In the genomic region with DNA sequence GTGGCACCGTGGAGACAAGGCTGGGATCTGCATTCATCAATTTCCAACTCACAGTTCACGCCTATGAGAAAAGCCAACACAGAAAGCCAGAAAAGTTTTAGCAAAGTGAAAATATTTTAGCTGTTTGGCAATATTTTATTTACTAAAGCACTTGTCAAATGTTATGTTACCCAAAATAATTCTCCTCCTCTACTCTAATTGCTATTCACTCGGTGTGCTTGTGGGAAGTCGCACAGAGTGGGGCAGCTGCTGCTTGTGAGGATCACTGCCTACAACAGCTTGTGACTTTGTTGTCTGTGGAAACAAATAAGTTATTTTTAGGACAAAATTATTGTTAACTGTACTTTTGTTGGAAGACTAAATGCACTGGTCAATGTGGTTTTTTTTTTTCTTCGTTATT, we compare ENCODE assay signal across 24 mouse cellular contexts. TPM values are rescaled to one million over a fixed set of nuclear protein-coding genes. Genes with fewer than 3 reads are reported as not detected.
DNase-seq lines count a peak whose midpoint lies in the region; ATAC-seq and TF ChIP-seq lines count a peak whose summit lies in the region.
"Had no signal": no experiment of that assay in that cellular context is flagged by ENCODE, and none has a peak within 500 bp of the region (broad histone marks: within the 10 kb centered on the region; RNA-seq: fewer than 3 reads in every experiment).

No protein-coding gene starts in this region.

- H3K9ac ChIP-seq in heart, embryonic 15.5 days, result no peak overlapping the region
- H3K9ac ChIP-seq: embryonic facial prominence, embryonic 13.5 days; forebrain, embryonic 12.5 days; hindbrain, embryonic 15.5 days had no signal

- no peak for DNase-seq in gastrocnemius, adult 2 months
- no peak for DNase-seq in gastrocnemius, postnatal 14 days
- DNase-seq in heart, adult 18-20 months, result no peak
- peak; percentile 16 to 64 for DNase-seq in layer of hippocampus, adult 18-20 months (ENCODE audit: low spot score in 2 of 2)
- DNase-seq in layer of hippocampus, adult 9-10 months (ENCODE audit: low spot score), result no peak
- DNase-seq in telencephalon, adult 2 months (ENCODE audit: low read depth, low spot score), result peak; percentile 33
- no peak for DNase-seq in right cerebral cortex, postnatal 10 days (ENCODE audit: low spot score in 2 of 2)
- DNase-seq: adrenal gland, adult 8-10 months; adrenal gland, postnatal 36 days; B cell, adult 2 months; cerebellum, adult 11 months; cerebellum, adult 8-10 months; cerebellum, postnatal 25 days; gastrocnemius, postnatal 36 days; heart, adult 11 months; heart, postnatal 14 days had no signal

- H3K36me3 ChIP-seq in heart, embryonic 15.5 days, result no peaks in the 10 kb centered on the region
- H3K36me3 ChIP-seq: embryonic facial prominence, embryonic 13.5 days; forebrain, embryonic 12.5 days; G1E; hindbrain, embryonic 15.5 days had no signal

- peaks cover 6% of the 10 kb centered on the region for H3K4me1 ChIP-seq in heart, embryonic 15.5 days (replicated peaks)
- H3K4me1 ChIP-seq: embryonic facial prominence, embryonic 13.5 days; forebrain, embryonic 12.5 days; hindbrain, embryonic 15.5 days had no signal

- no peak for ATAC-seq in heart, embryonic 15.5 days (replicated peaks; ENCODE audit: insufficient number of reproducible peaks, insufficient read depth, low FRiP score, low read depth)
- ATAC-seq: CD4-positive, CD25-positive, alpha-beta regulatory T cell, adult 4 months; forebrain, embryonic 16.5 days; intestine, postnatal 0 days had no signal

- H3K4me3 ChIP-seq in gastrocnemius, adult 2 months, result no peak overlapping the region
- H3K4me3 ChIP-seq in heart, embryonic 15.5 days, result no peak overlapping the region
- H3K4me3 ChIP-seq: embryonic facial prominence, embryonic 13.5 days; forebrain, embryonic 12.5 days; hindbrain, embryonic 15.5 days had no signal

- no peaks in the 10 kb centered on the region for H3K27me3 ChIP-seq in heart, embryonic 15.5 days
- H3K27me3 ChIP-seq: embryonic facial prominence, embryonic 13.5 days; forebrain, embryonic 12.5 days; hindbrain, embryonic 15.5 days had no signal

- peak overlapping the region; percentile 63; the same call in 1 of the 2 replicates for H3K27ac ChIP-seq in gastrocnemius, adult 2 months
- peak overlapping the region; percentile 71 for H3K27ac ChIP-seq in heart, embryonic 15.5 days
- H3K27ac ChIP-seq: embryonic facial prominence, embryonic 13.5 days; forebrain, embryonic 12.5 days; hindbrain, embryonic 15.5 days had no signal

- no peak for TF ChIP-seq CTCF in gastrocnemius, adult 2 months (IDR thresholded peaks at IDR 0.05)

- 73% methylated on average over 5 of the region's 5 CpGs for WGBS in heart, embryonic 15.5 days

- intact Hi-C loops in gastrocnemius, adult 2 months (cut with DNase I), result no loop called here
- intact Hi-C loops in gastrocnemius, postnatal 14 days (cut with DNase I; ENCODE audit: low total_unique reads), result no loop called here

- no peaks in the 10 kb centered on the region for H3K9me3 ChIP-seq in heart, embryonic 15.5 days (replicated peaks)
- H3K9me3 ChIP-seq: embryonic facial prominence, embryonic 13.5 days; forebrain, embryonic 12.5 days; G1E; hindbrain, embryonic 15.5 days had no signal

- no peak overlapping the region for H3K4me2 ChIP-seq in heart, embryonic 15.5 days
- H3K4me2 ChIP-seq: embryonic facial prominence, embryonic 13.5 days; forebrain, embryonic 12.5 days; hindbrain, embryonic 15.5 days had no signal

RNA-seq across cellular contexts. Expression of a gene that starts 48.6 kb away (rescaled TPM):
- total RNA-seq in gastrocnemius, adult 2 months (2021), result not detected
- not detected for total RNA-seq in gastrocnemius, postnatal 14 days (2021)
- 0.04 and 0.09 TPM in 2 replicates for polyA plus RNA-seq in heart, embryonic 15.5 days (2015; fragmentation: Nextera tagmentation; extraction: Ambion mirVana)
- under 1 TPM; 0.42 to 0.51 TPM for total RNA-seq in heart, adult 18-20 months (2021)
- total RNA-seq in layer of hippocampus, adult 18-20 months (2021), result under 1 TPM; 0.56 to 0.74 TPM
- total RNA-seq: adrenal gland, adult 8-10 months; adrenal gland, postnatal 36 days; gastrocnemius, postnatal 36 days had no signal
- polyA plus RNA-seq: CD4-positive, CD25-positive, alpha-beta regulatory T cell, adult 4 months; embryonic facial prominence, embryonic 13.5 days; G1E had no signal

Comparison
In these comparisons a context has a peak if more than half of its experiments do, and no peak if none do; other contexts are left out.
1. DNase-seq: peak in layer of hippocampus, adult 18-20 months (2 of 2) and telencephalon, adult 2 months (single experiment); none in gastrocnemius, adult 2 months (single experiment), gastrocnemius, postnatal 14 days (single experiment), heart, adult 18-20 months (0 of 2), layer of hippocampus, adult 9-10 months (single experiment) and right cerebral cortex, postnatal 10 days (0 of 2).